Mouse (Mus musculus): ENCODE measurements around the gene Morn1.
A peak's percentile ranks its signal among the peaks of the same experiment; 100 is the strongest.
"Not testable (repeated sequence)": the region's sequence is repeated elsewhere in the genome, so short reads cannot be mapped to it uniquely, and the experiment has no call there.

The Morn1 gene

DNA sequence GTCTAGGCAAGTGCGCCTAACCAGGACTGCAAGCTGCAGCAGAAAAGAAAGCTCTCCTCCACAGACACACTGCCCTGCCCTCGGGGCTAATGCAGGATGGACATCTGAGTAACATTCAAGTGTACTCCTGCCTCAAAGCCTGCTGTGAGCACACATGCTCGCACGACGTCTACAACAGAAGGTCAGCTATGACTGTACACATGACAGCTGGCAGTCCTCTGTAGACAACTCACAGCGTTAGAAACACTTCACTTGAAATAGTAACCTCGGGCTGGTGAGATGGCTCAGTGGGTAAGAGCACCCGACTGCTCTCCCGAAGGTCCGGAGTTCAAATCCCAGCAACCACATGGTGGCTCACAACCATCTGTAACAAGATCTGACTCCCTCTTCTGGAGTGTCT is 7.6 kb upstream of the Morn1 start:
- not testable (repeated sequence) for DNase-seq (ENCODE audit: low read depth)

DNA sequence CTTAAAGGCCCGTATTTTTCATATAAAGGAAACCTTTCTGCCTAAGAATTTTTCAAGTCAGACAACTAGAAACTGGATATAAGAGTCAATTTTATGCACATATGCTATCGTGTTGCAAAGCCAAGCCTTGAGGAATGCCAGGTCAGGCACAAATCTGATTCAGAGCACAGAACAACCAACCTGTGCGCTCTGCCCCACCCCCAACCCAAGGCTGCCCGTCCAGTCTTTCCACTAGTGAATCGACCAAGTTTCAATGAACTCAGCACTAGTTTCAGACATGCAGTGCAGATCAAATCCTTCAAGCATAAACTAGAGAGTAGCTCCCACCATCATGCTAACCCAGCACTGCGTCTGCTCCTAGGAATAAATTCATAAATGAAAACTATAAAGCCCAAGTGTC is 6.7 kb upstream of the Morn1 start:
- no peak for DNase-seq (ENCODE audit: low read depth)

DNA sequence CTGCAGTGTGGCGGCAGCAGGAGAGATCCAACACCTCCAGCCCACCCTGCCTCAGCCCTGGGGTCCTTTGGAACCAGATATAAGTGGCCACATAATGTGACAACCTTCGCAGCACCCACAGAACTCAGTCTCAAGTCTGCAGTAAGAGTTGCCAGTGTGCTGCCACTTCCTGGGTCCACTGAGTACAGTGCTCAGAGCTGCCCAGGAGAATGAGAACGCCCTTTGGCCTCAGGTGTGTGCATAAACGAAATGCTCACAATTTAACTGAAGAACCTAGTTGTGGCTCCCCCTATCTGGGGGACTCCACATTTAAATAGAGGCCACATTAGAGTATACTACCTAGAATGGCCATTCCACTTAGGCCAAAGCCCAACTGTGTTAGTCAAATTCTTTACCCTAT is 2.8 kb upstream of the Morn1 start:
- DNase-seq (ENCODE audit: low read depth): no peak

DNA sequence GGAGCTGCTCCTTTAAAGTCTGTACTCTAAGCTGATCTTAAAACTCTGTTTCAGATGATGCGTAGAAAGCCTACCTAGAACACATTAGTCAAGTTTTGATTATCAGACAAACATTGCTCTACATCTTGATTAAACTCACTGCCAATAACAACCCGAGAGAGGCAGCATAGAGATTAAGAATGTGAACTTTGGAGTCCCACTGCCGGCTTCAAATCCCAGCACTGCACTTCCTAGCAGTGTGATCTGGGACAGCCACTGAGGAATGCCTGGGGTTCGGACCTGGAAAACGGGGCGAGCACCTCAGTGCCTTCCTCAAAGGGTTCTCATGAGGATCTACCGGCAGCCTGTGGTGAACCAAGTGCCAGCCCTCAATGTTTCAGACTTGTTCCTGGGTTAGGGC is 2.0 kb upstream of the Morn1 start:
- DNase-seq (ENCODE audit: low read depth): no peak

DNA sequence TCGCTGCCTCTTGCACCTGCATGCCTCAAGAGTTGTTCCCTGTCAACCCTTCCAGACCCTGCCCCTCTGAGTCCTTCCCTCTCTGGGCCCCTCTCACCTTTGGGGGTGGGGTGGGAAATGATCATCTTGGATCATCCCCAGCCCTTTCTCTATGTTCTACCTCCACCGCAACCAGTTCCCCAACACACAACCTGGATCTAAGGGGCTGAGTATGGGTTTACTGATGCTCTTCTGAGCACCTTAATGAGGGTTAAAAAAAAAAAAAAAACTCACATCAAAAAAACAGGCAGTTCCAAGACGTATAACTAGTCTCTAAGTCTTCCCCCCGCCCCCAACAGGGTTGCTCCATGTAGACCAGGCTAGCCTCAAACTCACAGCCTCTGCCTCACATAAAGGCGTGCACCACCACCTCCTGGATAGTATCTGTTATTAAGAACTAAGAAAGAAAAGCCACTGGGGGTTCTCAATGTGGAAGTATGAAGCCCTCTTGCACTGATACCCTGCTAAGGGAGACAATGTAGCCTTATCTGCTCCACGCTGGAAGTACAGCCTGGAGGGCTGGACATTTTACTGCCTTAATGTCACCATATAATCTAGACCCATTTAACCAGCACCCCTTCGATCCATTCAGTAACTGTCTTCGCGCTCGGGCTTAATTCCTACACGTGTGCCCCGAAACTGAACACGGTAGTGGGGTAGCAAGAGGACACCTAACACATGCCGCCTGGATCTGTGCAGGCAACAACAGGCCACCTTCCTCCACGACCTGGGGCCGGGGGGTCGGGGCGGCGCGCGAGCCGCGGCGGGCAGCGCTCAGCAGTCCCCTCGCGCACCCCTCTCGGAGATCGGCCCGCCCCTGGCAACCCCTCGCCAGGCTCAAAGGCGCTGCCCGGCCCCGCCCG is 920 bp upstream of the Morn1 start:
- DNase-seq (ENCODE audit: low read depth): peak; percentile 33

DNA sequence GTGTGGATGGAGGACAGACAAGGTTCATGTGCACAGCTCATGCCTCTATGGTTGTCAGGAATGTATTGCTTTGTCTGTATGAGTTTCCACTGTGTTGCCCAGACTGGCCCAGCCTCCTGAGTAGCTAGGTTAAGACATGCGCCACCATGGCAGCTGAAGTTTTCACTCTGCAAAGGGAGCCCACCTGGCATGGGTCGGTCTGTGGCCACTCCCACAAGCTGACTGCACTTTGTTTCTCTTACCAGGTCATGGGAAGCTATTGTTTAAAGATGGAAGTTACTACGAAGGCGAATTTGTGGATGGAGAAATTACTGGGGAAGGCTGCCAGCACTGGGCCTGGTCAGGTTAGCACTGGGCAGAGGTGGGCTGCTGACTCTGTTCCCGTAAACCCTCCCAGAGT is 2.9 kb downstream of the Morn1 start:
- DNase-seq (ENCODE audit: low read depth): no peak

DNA sequence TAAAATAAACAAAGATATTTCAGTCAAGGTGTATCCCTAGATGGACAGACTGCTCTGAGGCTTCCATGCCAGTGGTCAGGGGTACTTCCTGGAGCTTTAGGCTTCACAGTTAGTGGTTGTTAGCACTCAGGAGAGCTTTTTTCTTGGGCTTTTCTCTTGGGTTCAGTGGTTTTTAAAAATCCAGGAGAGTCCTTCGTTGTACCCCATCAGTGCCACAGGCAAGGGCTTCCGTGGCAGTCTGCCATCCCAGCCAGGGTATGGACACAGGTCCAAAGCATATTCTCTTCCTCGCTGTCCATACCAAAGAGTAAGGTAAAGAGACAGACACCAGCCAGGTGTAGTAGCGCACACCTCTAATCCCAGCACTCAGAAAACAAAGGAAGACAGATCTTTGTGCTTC is 3.8 kb downstream of the Morn1 start:
- DNase-seq (ENCODE audit: low read depth): no peak

DNA sequence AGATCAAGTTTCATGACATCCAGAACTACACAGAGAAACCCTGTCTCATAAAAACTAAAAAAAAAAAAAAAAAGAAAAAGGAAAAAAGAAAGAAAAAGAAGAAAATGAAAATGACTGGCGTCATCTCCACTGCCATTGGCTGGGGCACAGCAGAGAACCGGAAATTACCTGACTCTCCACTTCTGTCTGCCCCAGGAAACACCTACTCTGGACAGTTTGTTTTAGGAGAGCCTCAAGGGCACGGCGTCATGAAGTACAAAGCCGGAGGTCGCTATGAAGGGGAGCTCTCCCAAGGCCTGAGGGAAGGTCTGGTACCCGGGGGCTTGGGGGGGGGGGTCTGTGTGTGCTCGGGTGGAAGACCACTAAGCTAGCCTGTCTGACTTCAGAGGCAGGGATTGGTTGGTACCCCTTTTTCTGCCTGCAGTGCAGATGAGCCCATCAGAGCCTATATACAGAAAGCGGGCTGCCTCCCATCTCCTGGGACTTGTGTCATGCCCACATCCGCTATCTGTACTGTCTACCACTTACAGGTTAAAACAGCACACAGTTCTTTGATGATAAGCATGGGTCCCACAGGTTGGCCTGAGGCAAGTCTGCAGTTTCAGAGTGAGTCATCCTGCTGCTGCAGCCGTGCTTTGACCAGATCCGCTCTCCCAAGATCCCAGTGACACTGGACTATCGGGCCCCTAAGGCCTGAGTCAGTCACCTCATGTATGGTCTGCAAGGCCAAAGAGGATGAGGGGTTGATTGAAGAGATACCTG is 4.5 kb downstream of the Morn1 start:
- no peak for DNase-seq (ENCODE audit: low read depth)

DNA sequence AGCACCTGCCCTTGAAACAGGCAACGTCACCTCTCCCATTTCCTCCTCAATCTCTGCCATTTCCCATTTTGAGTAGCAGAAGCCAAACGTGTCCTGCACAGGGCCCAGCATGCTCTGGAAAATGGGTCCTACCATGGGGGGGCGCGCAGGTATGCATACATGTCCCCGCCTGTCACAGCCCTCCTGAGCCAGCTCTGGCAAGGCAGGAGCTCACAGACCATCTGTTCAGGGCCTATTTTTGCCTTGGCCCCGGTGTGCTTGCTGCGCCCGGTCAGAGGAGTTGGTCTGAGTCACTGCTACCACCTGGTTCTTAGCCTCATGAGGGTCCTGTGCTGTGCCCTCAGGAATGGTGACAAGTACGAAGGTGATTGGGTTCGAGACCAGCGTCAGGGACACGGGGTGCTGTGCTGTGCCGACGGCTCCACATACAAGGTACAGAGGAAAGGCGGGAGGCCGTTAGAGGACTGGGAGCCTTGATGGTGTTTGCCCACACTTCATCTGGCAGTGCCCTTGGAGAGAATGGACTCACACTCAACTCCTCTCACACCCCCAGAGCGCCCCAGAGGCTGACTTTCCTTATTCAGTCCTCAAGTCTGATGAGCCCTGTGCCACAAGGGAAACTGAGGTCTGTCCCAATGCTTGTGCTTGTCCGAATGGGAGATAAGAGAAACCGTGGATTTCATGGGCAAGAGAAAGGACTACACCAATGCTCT is 6.5 kb downstream of the Morn1 start:
- no peak for DNase-seq (ENCODE audit: low read depth)

DNA sequence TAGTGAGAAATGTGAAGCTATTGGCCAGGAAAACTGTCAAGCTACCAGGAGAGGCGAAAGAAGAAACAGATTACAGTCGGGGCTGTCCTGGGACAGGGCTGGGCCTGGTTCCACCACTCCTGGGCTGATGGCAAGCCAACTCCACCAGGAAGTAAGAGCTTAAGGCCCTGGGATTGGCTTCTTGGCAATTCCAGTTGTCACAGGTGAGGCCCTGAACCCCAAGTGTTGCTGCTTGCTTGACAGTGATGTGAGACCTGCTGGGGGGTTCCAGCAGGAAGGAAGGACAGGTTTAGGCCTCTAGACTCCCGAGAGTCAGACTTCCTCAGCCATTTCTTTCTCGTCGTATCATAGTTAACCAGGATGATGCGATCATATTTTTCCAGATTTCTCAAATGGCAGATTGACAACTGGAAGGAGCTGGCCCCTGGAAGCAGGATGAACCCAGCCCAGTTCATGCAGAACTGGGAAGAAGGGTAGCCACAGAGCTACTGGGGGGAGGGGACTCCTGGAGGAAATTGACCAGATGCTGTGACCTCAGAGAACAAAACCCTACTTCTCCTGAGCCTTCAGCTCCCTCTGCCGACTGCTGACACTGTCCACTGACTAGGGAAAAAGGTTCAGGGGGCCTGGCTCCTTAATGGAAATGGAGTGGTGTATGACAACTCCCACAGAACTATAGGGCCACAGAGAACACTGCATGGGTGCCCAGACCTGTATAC is 7.2 kb downstream of the Morn1 start:
- no peak for DNase-seq (ENCODE audit: low read depth)

DNA sequence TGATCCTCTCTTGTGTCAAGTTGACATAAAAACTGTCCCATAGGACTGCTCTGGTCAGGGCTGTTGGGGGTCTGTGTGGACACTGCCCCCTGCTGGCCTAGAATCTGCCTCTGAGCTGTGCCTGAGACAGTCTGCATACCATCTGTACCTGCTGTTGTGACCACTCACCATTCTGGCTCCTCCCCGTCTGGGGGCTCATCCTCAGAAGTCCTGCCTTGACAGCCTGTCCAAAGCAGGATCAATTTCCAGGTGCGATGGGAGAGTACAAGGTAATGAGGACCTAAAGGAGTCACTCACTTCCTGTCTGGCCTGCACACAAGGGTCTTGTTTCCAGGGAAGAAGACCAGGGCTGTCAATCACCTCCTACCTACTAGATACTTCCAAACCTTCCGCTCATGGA is 8.2 kb downstream of the Morn1 start:
- peak; percentile 75 for DNase-seq (ENCODE audit: low read depth)

DNA sequence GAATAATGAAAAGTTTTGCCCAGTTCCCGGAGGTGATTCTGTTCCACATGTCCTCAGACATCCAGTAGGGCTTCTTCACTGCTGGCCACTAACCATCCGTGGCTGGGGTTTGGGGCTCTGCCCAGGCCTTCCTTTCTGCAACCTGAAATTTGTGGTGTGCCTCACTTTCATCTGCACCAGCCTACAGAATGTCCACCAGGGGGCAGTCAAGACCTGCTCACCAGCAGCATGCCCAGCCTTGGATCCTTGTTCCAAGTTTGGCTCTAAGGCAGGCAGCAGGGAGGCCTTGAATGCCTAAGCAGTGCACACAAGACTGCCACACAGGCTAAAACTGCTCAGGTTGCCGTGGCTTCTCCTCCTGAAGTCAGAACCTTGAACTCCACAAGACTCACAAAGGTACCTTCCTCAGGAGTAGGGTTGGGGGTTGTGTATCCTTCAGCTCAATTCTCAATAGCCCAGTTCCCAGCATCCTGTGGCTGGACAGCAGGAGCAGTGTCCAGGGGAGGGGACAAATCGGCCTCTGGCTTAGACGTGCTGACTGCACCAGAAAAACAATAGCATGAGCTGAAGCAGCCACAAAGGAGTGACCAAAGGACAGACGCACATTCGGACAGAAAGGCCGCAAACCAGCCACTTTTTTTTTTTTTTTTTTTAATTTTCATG is 9.0 kb downstream of the Morn1 start:
- peak; percentile 92 for DNase-seq (ENCODE audit: low read depth)

DNA sequence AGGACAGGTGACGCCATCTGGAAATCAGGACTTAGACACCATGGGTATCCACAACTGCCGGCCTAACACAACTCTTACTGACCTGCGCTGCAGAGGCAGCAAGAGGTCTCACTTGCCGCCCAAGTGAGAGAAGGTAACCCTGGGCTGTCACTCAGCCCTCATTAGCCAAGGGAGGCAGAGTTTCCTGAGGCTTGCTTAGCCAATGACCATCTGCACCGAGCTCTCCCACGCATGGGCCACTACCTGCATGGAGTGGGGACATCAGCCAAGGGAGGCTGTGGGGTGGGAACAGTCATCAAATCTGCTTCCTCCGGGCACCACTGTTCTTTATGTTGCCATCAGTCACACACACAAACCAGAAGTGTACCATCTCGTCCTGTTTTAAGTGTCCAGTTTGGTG is 9.6 kb downstream of the Morn1 start:
- DNase-seq (ENCODE audit: low read depth): no peak

DNA sequence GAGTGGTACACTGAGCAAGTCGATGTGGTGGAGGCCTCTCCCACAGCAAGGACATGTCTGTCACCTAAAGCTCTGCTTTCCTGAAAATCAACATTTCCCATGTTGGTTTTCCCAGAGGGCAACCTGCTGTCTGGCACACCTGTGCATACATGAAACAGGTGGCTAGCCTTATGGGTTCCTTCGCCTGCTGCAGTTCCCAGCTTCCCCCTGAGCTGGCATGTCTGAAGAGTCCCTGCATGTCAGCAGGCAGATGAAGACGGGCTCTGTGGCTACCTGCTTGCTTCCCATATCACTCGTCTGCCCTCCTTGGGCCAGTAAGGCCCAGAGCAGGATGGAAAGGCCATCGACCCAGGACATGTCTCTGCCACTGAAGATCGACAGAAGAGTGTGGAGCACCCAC is 11.1 kb downstream of the Morn1 start:
- DNase-seq (ENCODE audit: low read depth): no peak

DNA sequence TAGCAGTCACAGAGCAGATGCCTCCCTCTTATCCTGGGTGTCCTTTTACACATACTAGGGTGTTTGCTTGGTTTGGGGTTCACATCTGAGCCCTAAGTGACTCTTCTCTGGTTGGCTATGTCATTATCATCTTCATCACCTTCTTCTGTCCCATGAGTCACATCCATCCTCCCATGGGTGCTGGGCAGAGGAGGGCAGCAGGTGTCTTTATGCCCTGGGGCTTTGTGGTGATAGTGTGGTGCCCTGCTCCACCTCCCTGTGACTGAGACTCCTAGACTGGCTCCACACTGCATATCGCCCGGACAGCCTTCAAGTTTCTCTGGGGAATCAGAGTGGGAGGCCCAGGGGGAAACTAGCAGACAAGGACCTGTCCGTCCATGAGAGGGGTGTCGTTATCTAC is 12.2 kb downstream of the Morn1 start:
- DNase-seq (ENCODE audit: low read depth): no peak

DNA sequence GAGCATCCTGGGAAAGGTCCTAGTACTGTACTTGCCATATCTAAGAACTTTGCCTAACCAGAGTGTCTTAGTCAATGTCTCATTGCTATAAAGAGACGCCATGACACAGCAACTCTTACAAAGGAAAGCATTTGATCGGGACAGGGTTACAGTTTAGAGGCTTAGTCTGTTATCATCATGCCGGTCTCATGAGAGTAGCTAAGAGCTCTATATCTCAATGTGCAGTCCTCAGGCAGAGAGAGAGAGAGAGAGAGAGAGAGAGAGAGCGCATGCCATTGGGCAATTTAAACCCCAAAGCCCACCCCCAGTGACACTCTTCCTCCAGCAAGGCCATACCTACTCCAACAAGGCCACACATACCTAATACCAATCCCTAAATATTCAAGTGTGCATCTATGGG is 21.5 kb downstream of the Morn1 start:
- no peak for DNase-seq (ENCODE audit: low read depth)

DNA sequence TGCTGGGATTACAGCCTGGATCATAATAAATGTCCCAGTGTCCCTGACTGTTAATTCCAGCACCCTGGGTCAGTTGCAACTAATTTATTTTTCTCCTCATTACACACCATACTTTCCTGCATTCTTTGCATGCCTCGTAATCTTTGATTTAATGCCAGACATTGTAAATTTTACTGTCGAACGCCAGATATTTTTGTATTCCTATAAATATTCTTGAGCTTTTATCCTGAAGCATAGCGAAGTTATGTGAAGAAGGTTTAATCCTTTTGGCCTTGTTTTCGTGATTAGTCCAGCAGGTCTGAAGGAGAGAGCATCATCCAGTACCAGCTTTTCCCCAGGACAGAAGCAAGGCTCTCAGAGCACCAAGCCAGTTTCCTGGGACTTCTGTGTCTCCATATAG is 23.1 kb downstream of the Morn1 start:
- DNase-seq (ENCODE audit: low read depth): no peak

DNA sequence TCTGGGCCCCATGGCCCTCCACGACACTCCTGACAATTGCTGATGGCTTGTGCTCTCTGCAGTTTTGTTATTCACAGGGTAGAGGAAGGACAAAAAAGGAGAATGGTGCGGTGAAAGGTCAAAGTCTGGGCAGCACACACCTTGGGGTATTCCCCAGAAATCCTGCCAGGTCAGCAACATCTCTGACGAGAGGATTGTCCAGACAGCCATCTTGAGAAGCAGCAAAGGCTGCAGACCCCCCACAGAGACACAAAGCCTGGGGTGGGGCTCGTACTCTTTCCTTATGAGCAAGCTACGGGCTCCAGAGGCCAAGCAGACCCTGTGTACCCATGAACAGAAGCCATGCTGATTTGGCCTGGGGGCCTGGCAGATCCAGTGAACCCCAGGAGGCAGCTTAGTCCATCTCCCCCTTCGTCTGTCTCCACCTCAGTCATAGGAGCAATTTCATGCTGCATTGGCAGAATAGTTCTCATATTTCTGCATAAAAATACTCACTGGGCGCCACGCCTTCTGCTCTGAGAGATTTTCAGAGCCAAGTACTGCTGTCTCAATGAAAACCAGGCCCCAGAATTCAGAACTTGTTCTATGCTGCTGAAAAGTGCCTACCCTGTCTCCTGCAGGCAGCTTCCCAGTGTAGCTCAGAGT is 27.5 kb downstream of the Morn1 start:
- no peak for DNase-seq (ENCODE audit: low read depth)

DNA sequence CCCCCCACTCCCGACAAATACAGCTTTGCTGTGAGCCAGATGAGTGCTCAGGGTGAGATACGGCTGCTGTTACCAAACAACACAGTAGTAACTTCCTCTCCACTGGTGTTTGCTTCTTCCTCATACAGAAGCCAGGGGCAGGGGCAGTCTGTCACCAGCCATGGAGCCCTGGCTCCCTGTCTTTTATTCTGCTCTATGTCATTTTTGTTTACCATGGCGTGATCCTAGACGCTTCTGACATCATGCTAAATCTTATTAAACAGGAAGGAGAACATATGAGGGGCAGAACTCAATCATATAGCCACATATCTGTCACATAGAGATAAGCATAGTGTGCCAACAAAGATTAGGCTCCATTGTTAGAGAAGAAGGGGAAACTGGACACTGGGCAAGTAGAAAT is 30.2 kb downstream of the Morn1 start:
- no peak for DNase-seq (ENCODE audit: low read depth)

DNA sequence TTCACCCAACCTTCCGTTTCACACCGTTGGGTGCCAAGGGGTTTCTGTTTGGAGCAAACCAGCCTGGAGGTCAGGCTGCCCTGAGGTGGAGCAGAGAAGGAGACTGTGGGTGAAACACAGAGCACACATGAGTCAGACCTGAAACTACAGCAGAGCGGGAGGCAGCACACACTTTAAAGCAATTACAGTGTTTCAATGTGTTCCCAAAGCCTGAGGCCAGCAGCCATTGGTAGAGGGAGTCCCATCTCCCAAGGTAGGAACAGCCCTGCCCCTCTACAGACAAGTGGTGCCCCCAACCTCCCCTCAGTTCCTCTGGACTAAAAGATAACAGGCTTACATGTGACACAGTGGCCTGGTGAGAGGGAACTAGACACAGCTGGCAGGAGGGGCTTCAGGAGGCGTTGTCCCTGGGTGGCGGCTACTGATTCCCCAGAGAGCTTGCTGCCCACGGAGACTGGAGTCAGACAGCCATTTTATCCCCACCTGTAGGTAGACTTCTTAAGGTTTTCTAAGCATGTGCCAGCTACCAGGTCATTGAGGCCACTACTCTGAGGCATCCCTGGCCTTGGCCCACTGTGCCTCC is 31.1 kb downstream of the Morn1 start:
- no peak for DNase-seq (ENCODE audit: low read depth)

DNA sequence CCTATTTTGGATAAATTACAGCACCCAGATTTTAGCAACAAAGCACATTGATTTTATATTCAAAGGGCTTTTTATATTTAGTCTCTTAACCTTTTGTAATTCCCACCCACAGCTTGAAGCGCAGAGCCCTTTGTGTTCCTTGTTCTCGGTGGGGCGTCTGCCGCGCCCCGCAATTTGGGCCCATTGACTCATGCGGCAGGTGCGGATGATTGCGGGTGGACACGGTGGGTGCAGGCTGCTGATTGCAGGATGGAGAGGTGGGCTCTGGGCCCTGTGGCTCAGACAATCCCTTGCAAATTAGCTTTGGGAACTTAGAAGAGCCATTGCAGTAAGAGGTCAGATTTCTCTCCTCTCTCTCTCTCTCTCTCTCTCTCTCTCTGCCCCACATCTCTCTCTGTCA is 31.9 kb downstream of the Morn1 start:
- no peak for DNase-seq (ENCODE audit: low read depth)
